Mouse (Mus musculus): ENCODE data around the gene Foxn2.
"Not testable (repeated sequence)": the region's sequence is repeated elsewhere in the genome, so short reads cannot be mapped to it uniquely, and the experiment has no call there.

The Foxn2 gene

GRCm38 (mm10) chr17:88440285-88441000, at the start of gene Foxn2:
Foxn2 (plus strand) TSS chr17:88440711.
- peak; percentile 93 to 96 for DNase-seq

- no peak for DNase-seq
These were observed 43.0 kb upstream of the Foxn2 start for GRCm38 (mm10) chr17:88397501-88397900.

DNA sequence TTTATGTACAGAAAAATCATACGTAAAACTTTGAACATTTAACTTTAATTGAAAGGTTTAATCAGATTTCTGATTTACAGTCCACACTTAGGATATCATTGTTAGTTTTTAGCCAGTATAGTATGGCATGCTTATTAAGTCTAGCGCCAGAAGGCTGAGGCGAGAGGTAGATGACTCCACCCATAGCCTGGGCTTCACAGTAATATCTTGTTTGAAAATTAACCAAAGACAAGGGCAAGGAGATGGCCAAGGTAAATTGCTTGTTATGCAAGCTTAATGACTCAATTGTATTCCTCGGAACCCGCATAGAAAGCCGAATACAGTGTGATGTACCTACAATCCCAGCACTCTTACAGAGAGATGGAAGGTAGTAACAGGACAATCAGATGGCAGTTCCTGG, 42.4 kb upstream of the Foxn2 start:
- no peak for DNase-seq

DNA sequence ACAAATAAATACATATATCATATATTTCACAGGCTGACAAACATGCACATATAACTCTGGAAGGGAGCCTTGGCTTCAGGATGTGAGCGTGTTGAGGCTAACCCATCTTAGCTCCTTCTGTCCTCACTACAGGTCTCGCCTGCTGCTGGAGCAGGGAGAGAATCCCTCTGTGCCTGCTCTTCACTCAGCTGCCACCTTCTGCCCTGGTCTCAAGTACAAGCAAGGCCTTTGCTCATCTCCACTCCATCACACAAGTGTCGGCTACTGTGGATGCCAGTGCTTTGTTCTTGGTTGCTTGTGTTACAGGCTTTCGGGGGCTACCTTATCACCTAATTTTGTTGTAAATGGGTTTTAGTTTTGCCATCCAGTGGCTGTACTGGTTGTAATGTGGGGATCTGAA, 41.7 kb upstream of the Foxn2 start:
- no peak for DNase-seq

DNA sequence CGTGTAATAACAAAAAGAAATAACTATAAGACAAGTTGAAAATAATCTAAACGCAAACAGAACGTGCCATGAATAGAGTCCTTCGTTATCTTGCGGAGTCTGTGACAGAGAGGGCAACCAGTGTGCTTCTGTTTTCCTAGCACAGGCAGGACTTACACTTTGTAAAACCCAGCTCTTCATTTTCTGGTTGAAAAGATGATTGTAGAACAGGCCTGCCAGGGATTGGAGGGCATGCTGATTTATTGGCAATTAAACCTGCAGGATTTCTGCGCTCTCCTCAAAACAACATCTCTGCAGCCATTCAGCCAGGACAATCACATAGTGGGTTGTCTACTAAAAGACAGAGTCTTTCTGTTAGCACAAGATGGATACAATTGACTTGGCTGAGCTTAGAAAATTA, 40.4 kb upstream of the Foxn2 start:
- no peak for DNase-seq

DNA sequence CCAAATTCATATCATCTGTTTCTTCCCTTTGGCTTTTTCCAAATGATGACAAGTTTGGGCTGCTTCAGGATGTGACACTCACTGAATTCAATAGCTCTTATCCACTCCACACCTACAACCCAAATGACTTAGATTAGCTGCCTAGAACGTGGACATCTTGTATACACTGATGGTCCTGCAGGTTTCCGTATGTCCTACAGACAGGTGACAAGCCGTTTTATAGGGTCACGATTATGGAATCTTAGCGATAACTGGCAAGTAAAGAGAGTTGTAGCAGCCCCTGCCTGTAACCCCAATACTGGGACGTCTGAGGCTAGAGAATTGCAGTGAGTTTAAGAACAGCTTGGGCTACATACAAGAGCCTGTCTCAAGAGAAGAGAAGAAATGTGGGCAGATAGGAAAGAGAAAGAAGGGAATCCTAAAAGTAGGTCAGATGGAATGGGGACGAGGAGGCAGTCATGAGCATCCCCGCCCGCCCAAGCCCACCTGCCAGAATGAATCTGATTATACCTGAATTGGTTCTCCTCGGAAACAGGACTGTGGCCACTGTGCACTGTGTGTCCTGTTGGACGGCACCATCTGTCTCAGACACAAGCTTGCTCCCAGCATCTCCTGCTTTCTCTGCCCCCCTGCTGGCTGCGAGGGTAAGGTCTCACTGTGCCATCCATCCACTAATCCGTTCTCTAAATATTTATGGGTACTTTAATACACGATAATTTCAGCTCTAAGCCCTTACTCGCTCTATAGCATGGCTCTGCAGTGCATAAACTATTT, 39.6 kb upstream of the Foxn2 start:
- no peak for DNase-seq

DNA sequence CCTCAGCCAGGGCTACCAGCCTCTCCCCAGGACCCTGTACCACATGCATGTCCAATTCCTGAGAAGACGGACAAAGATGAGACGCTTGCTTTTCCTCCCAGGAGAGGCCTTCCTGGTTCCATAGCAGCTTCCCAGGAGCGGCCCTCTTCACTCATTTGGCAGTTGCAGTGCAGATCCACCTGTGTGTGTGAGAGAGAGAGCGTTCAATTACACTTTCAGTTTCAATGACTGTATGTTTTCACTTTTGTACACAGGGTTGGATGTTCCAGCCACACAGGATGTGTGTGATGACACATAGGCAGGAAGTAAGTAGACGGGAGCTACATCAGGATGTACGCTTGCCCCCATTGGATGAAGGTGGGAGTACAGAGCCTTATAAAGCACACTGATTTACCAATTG, 37.2 kb upstream of the Foxn2 start:
- DNase-seq, result peak; percentile 7 to 36

- no peak for DNase-seq
These were observed 36.0 kb upstream of the Foxn2 start for GRCm38 (mm10) chr17:88404471-88404870.

DNA sequence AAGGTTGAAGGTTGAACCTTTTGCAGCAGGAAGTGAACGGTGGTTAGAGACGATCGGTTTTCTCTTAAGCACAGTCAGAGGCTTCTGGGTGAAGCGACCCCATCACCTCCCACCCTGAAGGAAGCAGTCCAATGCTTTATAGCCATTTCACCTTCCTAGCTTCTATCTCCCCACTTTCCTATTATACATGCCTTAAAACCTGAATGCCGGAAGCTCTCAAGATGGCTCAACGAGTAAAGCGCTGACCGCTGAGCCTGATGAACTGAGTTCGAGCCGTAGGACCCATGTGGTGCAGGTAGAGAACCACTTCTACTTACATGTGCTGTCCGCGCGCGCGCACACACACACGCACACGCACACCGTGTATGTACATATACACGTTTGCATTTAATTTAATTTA, 35.4 kb upstream of the Foxn2 start:
- no peak for DNase-seq

DNA sequence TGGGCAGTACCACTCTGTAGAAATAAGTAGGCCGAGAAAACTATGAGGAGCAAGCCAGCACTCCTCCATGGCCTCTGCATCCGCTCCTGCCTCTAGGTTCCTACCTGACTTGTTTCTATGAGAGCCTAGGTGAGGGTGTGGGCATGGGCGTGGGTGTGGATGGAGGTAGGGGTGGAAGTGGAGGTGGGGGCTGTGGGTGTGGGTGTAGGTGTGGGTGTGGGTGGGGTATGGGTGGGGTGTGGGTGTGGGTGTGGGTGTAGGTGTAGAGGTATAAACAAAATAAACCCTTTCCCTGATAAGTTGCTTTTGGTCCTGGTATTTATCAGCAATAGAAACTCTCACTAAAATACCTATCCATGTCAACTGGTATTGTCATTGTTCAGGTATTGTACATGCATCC, 30.8 kb upstream of the Foxn2 start:
- no peak for DNase-seq

DNA sequence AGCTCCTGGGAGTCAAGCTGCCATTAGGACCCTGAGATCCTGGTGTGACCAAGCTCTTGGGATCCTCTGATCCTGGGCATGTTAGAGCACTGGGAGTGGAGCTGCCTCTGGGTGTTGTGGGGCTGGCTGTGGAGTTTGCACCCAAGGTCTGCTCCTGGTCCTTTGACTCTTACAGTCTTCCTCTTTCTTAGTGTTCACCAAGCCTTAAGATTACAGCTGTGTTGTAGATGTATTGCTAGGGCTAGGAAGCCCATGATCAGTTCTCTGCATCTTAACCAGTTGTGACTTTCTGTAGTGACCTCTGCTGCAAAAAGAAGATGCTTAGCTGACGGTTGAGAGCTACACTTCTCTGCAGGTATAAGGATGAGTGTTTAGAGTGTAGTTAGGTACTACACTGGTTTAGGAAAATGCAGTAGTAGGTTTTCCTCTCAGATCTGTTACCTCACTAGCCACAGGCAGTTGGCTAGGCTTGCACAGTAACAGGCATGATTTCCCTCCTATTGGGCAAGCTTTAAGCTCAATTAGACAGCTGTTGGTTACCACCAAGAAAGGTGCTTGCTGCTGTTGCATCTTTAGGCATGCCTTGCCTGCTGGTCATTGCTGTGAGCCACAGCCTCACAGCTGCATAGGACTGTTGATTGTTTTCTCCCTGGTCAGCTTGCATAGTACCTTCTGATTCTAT, 27.2 kb upstream of the Foxn2 start:
- DNase-seq, result no peak

DNA sequence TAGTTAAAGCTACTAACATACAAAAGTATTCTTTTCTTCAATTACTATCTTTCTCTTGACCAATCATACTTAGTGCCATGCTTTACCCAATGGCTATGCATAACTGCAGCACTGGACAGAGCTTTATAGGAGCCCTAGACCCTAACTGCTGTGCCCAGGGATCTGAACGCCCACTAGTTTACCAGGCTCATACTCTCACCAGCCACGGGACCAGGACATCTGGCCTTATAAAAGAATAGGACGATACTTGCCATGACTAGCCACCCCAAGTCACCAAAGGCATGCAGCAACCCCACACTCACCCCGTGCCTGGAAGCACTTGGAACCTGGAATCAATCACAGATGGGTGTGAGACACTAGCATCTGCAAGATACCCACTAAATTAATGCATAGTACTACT, 20.1 kb upstream of the Foxn2 start:
- DNase-seq, result no peak

DNA sequence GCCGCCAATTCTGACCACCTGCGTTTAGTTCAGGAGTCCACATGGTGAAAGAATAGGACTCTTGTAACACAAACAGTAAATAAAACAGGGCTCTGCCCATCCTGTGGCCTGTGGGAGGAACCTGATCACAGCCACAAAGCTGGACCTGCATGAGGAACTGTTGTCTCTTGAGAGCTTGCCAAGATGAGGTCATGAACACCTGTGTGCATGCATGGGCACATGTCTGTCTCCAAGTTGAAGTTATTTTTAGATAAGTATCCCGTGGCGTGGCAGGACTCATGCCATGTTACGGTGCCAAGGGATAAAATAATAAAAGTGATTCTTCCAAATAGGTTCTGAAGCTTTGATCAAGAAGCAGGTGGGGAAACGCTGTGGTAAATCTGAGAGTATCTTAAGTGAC, 19.3 kb upstream of the Foxn2 start:
- no peak for DNase-seq

- DNase-seq, result no peak
These were observed 9.8 kb upstream of the Foxn2 start for GRCm38 (mm10) chr17:88430719-88431118.

- DNase-seq, result no peak
These were observed 9.0 kb upstream of the Foxn2 start for GRCm38 (mm10) chr17:88431486-88431885.

- DNase-seq, result no peak
These were observed 8.5 kb upstream of the Foxn2 start for GRCm38 (mm10) chr17:88431987-88432386.

DNA sequence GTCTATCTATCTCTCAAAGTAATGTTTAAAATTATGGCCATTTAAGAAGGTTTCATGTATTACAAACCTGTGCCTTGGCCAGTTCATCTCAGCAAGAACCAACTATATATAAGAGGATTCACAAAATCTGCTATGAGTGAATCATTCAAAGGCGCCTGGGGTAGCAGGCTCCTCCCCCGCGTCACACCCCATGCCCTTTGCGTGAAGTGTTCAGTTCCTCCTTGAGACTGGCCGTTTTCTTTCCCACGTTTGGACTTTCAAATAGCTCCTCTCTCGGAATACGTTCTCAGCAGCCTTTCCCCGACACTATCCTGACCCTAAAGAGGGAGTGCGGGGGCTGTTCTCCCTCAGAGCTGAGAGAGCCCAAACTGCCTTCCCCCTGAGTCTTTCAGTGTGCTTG, 5.2 kb upstream of the Foxn2 start:
- no peak for DNase-seq

- no peak for DNase-seq
These were observed 4.2 kb upstream of the Foxn2 start for GRCm38 (mm10) chr17:88436284-88436683.

GRCm38 (mm10) chr17:88436749-88437148, 3.8 kb upstream of the Foxn2 start:
- not testable (repeated sequence) for DNase-seq

GRCm38 (mm10) chr17:88437391-88437790, 3.1 kb upstream of the Foxn2 start:
- DNase-seq, result no peak

DNA sequence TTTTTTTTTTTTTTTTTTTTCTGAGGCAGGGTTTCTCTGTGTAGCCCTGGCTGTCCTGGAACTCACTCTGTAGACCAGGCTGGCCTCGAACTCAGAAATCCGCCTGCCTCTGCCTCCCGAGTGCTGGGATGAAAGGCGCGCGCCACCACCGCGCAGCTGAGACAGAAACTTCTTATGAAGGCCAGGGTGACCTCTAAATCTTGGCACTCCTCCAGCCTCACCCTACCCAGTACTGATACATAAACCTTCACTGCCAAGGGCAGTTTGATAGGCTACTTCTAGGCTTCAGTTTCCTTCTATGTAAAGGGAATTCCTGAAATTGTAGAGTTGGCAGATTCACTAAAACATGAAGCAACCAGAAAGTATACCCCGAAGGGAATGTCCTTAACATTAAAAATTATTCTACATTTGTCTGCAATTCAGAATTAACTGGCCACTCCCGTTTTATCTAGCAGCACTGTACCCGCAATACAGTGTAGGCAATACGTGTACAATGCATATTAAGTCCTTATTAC, 918 bp upstream of the Foxn2 start:
- DNase-seq, result no peak

GRCm38 (mm10) chr17:88441001-88441431, 505 bp downstream of the Foxn2 start:
- peak in 1 of 2 experiments; percentile 56 for DNase-seq

DNA sequence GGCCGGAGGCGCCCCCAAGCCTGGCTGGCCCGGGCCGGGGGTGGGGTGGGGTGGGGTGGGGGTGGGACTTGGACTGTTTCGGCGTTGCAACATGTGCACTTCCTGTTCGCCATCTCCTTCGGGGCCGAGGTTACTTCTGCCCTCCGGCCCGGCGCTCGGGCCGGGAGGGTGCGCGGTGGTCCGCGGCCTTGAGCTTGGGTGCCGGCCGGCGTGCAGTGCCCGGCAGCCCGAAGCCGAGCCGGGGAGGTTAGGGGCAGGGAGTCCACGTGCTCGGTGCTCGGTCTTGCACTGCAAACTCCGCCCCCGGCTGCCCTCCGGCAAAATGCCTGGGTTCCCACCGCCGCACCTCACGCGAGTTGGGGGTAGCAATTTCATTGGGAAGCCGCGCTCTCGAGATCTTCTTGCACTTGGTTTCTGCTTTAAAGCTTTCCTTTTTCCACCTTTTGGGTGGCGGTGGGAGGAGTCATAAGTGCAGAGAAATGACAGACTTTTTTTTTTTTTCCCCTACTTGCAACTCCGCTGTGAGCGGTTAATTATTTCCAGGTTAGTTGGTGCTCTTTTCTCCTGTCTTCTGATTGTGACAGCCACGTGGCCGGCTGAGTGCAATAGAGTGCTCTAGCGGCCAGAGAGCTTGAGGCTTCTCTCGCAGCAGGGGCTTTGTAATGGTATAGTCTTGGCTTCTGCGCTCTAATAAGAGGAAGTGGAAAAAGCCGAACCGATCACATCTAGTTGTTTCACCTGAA, 1.1 kb downstream of the Foxn2 start:
- DNase-seq, result peak; percentile 56 to 59
